Mouse (Mus musculus) kidney, postnatal 4 days (tissue): Measurements from ENCODE around the gene Ntn4.
"Not testable (repeated sequence)": the region's sequence is repeated elsewhere in the genome, so short reads cannot be mapped to it uniquely, and the experiment has no call there.

Source experiments
- DNase-seq, 2 experiments: peaks; one replicate each; pipeline ENCODE4 v3.0.0; 2021; ENCODE audit warnings: mixed read lengths in 2 of 2

Gene Ntn4

DNA sequence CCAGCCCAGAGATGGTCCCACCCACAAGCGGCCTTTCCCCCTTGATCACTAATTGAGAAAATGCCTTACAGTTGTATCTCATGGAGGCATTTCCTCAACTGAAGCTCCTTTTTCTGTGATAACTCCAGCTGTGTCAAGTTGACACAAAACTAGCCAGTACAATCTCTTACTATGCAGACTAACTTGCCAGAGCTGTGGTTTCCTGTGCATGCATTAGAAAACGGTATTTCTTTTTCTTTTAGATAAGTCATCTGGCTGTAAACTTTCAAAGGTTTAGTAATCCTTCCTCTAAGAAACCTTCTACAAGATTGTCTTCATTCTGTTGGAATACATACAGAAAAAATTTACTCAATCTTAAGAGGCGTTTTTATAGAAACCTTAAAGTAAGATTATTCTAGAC, 44.9 kb downstream of the Ntn4 start:
- not testable (repeated sequence) for DNase-seq

GRCm38 (mm10) chr10:93686579-93686978, 46.1 kb downstream of the Ntn4 start:
- DNase-seq = no peak

DNA sequence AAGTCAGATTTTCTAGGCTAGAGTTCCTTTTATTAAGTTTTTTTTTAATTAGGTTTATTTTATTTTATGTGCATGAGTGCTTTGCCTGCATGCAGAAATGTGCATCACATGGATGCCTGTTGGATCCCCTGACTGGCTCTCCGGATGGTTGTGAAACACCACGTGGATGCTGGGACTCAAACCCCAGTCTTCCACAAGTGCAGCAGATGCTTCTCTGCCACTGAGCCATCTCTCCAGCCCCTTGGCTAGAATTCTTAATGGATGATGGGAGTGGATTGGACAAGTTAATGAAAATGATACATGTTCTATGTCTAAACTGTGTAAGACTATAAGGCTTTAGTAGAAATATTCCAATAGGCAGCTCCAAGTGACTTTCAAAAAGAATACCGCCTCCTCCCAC, 47.3 kb downstream of the Ntn4 start:
- no peak for DNase-seq

DNA sequence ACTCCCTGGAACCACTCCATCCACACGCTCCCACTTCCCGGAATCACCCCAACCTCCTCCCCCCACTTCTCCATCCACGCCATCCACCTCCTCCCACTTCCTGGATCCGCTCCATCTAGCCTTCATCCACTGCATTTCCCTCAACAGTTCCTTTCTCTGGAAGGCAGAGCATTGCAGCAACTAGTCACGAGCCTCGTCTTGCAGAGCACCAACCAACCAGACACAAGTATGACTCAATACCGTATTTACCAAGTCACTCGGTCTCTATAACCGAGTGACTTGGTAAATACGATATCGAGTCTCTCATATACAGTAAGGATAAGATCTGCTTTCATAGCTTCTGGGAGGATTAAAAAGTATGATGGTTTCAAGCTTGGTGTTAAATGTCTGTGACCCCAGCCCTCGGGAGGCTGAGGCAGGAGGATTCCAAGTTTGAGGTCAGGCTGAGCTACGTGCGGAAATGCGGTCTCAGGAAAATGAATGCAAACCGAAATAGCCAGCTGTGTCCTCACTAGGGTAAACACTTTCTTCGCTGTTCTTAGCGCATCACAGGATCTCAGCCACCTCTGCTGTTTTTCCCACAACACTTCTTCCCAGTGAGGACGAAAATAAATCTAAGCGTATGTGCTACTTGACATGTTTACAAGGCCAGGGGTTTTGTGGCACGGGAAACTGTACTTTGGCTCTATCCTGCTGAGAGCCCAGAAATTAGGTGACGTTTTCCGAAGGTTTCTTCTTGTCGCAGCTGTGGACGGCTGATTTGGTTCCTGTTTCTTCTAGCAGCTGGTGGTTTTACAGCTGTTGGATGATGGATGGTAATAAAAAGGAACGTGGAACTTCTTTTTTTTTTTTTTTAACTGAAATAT, 48.1 kb downstream of the Ntn4 start:
- DNase-seq = peak; percentile 16 to 44

DNA sequence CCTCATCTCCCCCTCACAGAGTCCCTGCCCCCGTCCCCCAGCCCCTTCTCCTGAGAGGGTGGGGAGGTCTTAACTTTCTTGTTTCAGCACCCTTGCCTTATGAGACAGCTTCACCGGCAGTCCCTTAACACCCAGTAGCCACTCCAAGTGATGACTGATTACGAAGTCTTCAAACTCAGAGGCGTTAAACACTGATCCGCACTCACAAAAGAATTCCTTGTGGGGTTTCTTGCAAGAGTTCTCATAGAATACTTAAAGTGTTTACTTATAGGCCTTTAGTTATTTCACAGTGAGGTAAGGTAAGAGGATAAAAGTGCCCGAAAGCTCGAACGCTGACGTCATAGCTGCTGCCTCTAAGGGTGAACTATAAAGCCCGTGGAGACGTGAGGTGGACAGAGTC, 50.9 kb downstream of the Ntn4 start:
- no peak for DNase-seq

- DNase-seq = no peak
Observed at GRCm38 (mm10) chr10:93695043-93695791, 54.7 kb downstream of the Ntn4 start.

DNA sequence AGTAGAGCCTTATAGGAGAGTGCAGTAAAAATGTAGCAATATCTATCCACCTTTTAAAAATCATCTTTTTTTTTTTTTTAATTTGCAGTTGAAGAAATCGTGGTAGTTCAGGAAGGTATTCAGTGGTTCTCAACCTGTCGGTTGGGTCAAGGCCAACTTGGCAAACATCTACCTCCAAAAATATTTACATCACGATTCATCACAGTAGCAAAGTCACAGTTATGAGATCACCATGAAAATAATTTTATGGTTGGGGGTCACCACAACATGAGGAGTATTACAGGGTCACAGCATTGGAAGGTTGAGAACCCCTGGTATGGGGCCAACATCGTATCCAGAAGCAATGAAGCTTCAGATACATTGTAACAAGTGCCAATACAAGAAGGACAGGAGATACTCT, 55.5 kb downstream of the Ntn4 start:
- no peak for DNase-seq

GRCm38 (mm10) chr10:93697866-93698483, 57.5 kb downstream of the Ntn4 start:
- DNase-seq = no peak

GRCm38 (mm10) chr10:93699689-93700478, 59.4 kb downstream of the Ntn4 start:
- no peak for DNase-seq

DNA sequence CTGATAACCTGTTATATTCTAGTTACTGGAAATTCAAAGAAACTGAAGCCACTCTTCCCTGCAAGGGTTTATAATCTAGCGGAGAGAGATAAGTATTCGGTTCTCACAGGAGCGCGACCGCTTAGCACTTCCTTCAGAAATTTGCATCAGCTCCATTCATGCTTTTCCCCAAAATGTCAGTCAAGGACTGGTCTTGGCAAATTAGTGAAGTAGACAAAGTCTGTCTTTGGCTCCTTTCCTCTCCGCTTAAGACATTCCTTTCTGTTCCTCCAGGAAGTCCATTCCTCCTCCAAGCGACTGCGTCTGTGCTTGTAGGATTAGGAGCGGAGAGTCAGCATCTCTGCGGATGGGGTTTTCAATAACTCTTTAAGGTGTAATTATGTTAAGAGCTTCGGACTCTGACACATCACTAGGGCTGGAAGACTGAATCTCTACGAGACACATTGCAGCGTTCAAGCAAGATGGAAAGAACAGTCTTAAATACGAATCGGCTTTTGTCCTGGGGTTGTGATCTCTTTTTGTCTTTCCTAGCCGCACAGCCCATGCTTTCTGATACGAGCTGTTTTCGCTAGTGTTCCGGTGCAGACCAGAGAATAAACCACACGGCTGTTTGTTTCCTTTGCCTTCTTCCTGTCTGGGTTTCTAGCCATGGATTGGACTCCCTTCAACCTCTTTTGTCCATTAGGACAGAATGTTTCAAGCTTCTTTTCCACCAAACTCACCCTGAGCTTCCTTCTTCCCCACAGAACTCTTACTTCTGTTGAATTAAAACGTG, 60.3 kb downstream of the Ntn4 start:
- DNase-seq = no peak

DNA sequence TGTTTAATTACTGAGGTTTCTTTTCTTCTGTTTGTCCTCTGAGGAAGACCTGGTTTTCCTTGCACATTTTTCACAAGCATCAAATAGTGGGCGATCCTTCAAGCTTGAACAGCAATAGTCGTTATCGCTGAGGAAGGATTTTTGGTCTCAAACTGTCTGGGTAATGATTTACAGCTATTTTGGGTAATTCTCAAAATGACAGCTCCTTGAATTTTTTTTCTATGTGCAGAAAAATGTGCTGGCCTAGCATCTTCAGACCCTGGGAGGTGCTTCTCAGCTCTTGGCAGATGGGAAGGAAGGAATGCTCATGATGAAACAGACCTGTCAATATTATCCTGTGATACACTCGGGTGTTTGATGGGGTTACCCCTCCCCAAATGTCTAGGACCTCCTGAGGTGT, 63.5 kb downstream of the Ntn4 start:
- no peak for DNase-seq

DNA sequence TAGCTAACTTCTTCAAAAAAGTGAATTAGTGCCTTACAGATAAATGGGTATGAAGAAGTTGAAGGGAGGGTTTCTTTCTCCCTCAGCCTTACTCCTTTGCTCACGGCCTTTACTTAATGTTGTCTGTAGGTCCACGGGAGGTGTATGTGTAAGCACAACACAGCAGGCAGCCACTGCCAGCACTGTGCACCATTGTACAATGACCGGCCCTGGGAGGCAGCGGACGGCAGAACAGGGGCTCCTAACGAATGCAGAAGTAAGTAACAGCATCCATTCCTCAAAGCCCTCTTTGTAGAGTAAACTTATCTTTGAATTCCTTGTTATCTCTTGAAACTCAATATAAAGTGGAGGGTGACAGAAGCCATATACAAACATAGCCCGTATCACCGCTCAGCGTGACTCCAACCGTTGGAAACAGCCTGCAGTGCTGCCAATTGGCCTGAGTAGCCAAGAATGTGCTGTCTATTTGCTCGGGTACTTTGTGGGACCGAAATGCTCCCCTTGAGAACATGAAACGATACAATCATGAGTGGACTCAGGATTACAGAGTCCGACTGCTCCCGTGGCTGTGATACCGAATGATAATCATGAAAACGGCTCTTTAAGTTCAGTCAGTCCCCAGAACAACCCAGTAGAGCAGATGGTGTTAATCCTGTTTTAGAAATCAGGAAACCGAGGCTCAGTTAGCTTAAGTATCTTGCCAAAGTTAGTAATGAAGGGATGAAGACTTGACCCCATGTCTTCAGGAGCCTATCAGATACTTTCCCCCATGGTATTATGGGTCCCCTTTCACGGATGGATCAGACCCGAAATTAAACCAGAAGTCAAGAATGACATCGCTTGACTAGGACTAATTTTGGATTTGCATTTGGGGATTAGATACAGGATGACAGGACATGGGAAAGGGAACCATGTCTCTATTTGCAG, 66.9 kb downstream of the Ntn4 start:
- no peak for DNase-seq

DNA sequence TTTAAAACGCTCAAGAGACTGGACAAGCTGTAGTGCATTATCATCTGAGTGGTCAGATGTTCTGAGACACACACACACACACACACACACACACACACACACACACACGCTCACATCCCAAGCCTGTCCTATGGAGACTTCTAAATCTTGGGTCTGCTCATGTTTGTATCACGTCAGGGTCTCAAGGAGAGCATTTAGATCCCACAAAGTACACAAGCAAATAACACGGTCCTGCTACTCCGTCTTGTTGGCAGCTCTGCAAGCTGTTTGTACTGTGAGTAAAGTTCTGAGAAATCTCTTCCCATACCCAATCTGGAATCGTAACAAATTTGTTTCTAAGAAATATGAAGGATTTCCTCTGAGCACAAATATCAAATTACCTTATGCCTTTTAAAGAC, 67.6 kb downstream of the Ntn4 start:
- DNase-seq = no peak

DNA sequence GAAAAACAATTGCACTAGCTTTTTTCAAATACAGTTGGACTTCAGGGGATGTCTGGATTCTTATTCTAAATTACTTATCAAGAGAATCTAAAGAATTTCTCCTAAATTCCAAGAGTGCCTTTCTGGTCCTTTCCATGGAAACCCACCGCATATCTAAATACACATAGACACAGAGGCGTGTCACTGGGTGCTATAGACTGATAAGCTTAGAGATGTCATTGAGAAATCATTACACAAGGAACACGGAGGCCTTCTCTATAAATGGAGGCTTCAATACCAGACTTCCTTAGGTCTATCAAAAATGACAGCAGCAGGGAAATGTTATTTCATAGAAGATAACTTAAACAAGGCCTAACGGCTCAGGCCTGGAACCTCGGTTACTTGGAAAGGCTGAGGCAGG, 68.0 kb downstream of the Ntn4 start:
- DNase-seq = no peak

DNA sequence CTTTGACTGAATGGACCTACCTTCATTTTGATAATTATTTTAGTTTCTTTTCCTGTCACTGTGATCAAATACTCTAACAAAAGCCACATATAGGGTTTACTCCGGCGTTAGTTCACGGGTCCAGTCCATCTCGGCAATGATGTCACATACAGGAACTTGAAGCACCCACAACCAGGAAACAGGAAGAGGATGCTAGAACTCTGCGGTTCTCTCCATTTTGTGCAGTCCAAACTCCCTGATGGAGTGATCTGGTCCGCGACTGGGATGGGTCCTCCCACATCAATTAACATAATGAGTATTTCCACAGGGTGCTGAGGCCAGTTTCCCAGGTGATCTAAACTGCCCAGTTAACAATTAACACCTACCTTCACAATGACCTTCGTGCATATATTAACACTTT, 69.1 kb downstream of the Ntn4 start:
- DNase-seq = no peak

GRCm38 (mm10) chr10:93721625-93722337, 81.3 kb downstream of the Ntn4 start:
- no peak for DNase-seq

DNA sequence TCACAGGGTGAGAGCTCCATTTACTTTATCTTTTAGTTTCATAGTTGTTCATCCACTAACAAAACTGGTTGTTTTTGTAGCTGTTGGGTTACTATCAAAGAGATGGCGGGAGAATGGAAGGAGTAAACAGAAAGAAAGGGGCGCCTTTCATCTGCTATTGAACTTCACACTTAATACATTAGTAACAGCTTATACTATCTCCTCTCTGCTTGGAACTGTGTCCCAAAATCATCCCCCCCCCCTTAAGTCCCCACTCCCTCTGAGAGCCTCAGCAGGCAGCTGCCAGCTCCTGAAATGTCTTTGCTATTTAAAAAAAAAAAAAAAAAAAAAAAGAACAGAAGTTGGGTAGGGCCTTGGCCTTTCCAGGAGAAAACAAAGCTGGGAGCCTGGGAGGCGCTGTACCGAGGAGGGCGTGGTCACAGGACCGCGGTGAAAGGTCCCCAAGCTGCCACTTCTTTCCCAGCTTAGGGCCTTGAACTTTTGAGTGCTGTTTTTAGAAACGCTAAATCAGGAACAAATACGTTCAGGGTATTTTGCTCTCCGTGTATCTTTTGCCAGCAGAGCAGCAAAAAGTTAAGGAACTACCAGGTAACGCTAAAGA, 83.6 kb downstream of the Ntn4 start:
- peak; percentile 47 to 64 for DNase-seq

- no peak for DNase-seq
Observed at GRCm38 (mm10) chr10:93728131-93728530, 87.7 kb downstream of the Ntn4 start.

GRCm38 (mm10) chr10:93730514-93730913, 90.0 kb downstream of the Ntn4 start:
- DNase-seq = no peak

DNA sequence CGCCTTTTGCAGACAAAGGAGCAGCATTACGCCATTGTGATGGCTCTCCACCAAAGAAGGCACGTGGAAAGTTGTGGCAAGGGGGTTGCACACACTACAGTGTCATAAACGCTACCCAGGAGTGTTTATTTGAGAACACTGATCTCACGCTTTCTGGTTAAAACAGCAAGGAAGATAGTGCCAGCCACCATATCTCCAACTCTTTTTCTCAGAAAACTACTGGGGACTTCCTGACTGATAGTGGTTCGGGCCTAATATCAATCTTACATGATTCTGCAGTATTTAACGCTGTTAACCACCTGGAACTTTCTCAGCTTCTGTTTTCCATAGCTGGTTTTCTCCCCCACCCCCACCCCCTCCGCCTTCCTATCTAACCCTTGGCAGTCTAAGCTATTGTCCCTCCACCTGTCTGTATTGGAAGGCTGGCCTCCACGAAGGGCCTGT, 90.8 kb downstream of the Ntn4 start:
- DNase-seq = no peak
